ENCODE assay signal across 8 mouse cellular contexts in the genomic region with DNA sequence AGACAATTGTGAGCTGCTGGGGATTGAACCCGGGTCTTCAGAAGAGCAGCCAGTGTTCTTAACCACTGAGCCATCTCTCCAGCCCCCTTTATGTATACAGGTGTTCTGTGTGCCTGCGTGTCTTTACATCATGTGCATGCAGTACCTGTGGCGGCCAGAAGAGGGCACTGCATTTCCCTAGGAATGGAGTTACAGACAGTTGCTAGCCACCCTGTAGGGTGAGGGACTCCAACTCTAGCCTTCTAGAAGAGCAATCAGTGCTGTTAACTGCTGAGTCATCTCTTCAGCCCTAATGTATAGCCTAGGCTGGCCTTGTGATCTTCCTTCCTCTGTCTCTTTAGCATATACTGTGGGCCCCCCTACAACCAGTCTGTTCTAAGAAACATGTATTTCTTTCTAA. TPM values are rescaled to one million over a fixed set of nuclear protein-coding genes. Genes with fewer than 3 reads are reported as not detected.
A peak's percentile ranks its signal among the peaks of the same experiment; 100 is the strongest.
DNase-seq lines count a peak whose midpoint lies in the region; TF ChIP-seq lines count a peak whose summit lies in the region.

No protein-coding gene starts in this region.

- intact Hi-C loops in gastrocnemius, postnatal 36 days (cut with DNase I), result no loop called here

- H3K79me2 ChIP-seq in liver, adult 2 months (ENCODE audit: control insufficient read depth, insufficient read depth, low read length), result no peaks in the 10 kb centered on the region

- 69% methylated on average over 3 of the region's 3 CpGs for WGBS in liver, adult 2 months

- H3K9ac ChIP-seq in liver, adult 2 months (ENCODE audit: low read depth, low read length), result no peak overlapping the region

- no peak overlapping the region for H3K4me3 ChIP-seq in liver, adult 2 months (ENCODE audit: insufficient read depth, low read depth, low read length)

- peak; percentile 67; the same call in 1 of the 2 replicates for TF ChIP-seq CTCF in liver, adult 2 months (IDR thresholded peaks at IDR 0.05; ENCODE audit: low read depth, low read length)

- no peaks in the 10 kb centered on the region for H3K4me1 ChIP-seq in liver, adult 2 months (ENCODE audit: control insufficient read depth, insufficient read depth, low read length)

- H3K36me3 ChIP-seq in liver, adult 2 months (ENCODE audit: control insufficient read depth, insufficient read depth, low read length), result no peaks in the 10 kb centered on the region

- no peak overlapping the region for H3K27ac ChIP-seq in liver, adult 2 months (replicated peaks; ENCODE audit: insufficient read depth, low read depth, low read length)

- H3K27me3 ChIP-seq in liver, adult 2 months (ENCODE audit: control insufficient read depth, insufficient read depth, low read length), result no peaks in the 10 kb centered on the region

- DNase-seq in gastrocnemius, adult 18-20 months (ENCODE audit: low spot score), result peak; percentile 8
- DNase-seq in gastrocnemius, postnatal 36 days, result no peak
- peak; percentile 40 for DNase-seq in right cerebral cortex, postnatal 4 days
- no peak for DNase-seq in right cerebral cortex, adult 18-20 months
- no peak for DNase-seq in liver, adult 2 months (ENCODE audit: extremely low read depth, low read depth, low spot score)
- peak; percentile 46 to 50 for DNase-seq in spleen, postnatal 36 days (ENCODE audit: low spot score in 2 of 2)
- DNase-seq in urinary bladder, postnatal 14 days (ENCODE audit: low spot score), result no peak
- DNase-seq in layer of hippocampus, postnatal 36 days, result no peak

- no peak for TF ChIP-seq POLR2A in liver, adult 2 months (IDR thresholded peaks at IDR 0.05; ENCODE audit: extremely low read depth, insufficient read depth, low read length)

RNA-seq across cellular contexts. Expression of gene Gm11639, which starts 36.9 kb away (rescaled TPM):
- total RNA-seq in gastrocnemius, adult 18-20 months (2021), result not detected
- total RNA-seq in gastrocnemius, postnatal 36 days (2021), result not detected
- total RNA-seq in liver, adult 2 months (2014; rRNA removed), result under 0.01 and 0.13 TPM in 2 replicates
- not detected in 2 replicates for polyA plus RNA-seq in liver, adult 2 months (2012; rRNA removed)
- total RNA-seq in layer of hippocampus, postnatal 36 days (2021), result under 1 TPM; 0.27 to 0.35 TPM

RNA-seq across cellular contexts. Expression of gene Itgb3, which starts 40.8 kb away (rescaled TPM):
- total RNA-seq in gastrocnemius, adult 18-20 months (2021), result 1 to 10 TPM in 1 of 2 experiments, under 1 TPM in 1; 0.71 to 1.3 TPM
- under 1 TPM; 0.66 to 0.76 TPM for total RNA-seq in gastrocnemius, postnatal 36 days (2021)
- total RNA-seq in liver, adult 2 months (2014; rRNA removed), result 2.1 and 3.7 TPM in 2 replicates
- polyA plus RNA-seq in liver, adult 2 months (2012; rRNA removed), result 1.5 TPM in 2 replicates
- total RNA-seq in layer of hippocampus, postnatal 36 days (2021), result 1 to 10 TPM; 1.3 TPM

Comparison
In these comparisons a context has a peak if more than half of its experiments do, and no peak if none do; other contexts are left out.
1. DNase-seq: peak in gastrocnemius, adult 18-20 months (single experiment), right cerebral cortex, postnatal 4 days (single experiment) and spleen, postnatal 36 days (2 of 2); none in gastrocnemius, postnatal 36 days (0 of 2), right cerebral cortex, adult 18-20 months (single experiment), liver, adult 2 months (single experiment), urinary bladder, postnatal 14 days (single experiment) and layer of hippocampus, postnatal 36 days (0 of 2).